Mouse (Mus musculus) MEL (cell line): ENCODE measurements around the gene Corin. TPM values are rescaled to one million over a fixed set of nuclear protein-coding genes. Genes with fewer than 3 reads are reported as not detected.

Source experiments
- DNase-seq: peaks from one replicate; pipeline ENCODE4 v3.0.0; 2011; ENCODE audit warnings: low read depth, low spot score
- H3K27ac ChIP-seq: 2 replicates; pipeline ENCODE4 v1.5.1; 2012; ENCODE audit warnings: low read depth, mild to moderate bottlenecking, control low read depth, low read length, moderate library complexity; ENCODE audit not compliant: control insufficient read depth
- H3K27me3 ChIP-seq, 2 experiments: fragments of 150-350 bp in 1 of 2; sonication (generic) in 1 of 2; 2 replicates each; pipeline ENCODE4 v1.6.1; 2012; ENCODE audit warnings: low read length in 2 of 2, mild to moderate bottlenecking in 2 of 2, improper control_type of control experiment in 1 of 2, moderate library complexity in 1 of 2; ENCODE audit not compliant: insufficient read depth in 2 of 2, control insufficient read depth in 1 of 2
- H3K36me3 ChIP-seq, 2 experiments: 2 replicates each; pipeline ENCODE4 v1.6.1; 2012 to 2014; ENCODE audit warnings: low read length in 2 of 2, improper control_type of control experiment in 1 of 2, inconsistent platforms in 1 of 2, mild to moderate bottlenecking in 1 of 2; ENCODE audit not compliant: insufficient read depth in 2 of 2, control insufficient read depth in 1 of 2
- H3K4me1 ChIP-seq, 2 experiments: fragments of 150-350 bp in 1 of 2; sonication (generic) in 1 of 2; 2 replicates each; pipeline ENCODE4 v1.6.1; 2012; ENCODE audit warnings: low read length in 2 of 2, improper control_type of control experiment in 1 of 2, mild to moderate bottlenecking in 1 of 2; ENCODE audit not compliant: insufficient read depth in 2 of 2, control insufficient read depth in 1 of 2
- H3K4me3 ChIP-seq, 2 experiments: fragments of 150-350 bp in 1 of 2; sonication (generic) in 1 of 2; 2 replicates each; pipeline ENCODE4 v1.5.1; 2012; ENCODE audit warnings: low read depth in 2 of 2, low read length in 2 of 2, mild to moderate bottlenecking in 2 of 2, moderate library complexity in 2 of 2, control low read depth in 1 of 2, improper control_type of control experiment in 1 of 2; ENCODE audit not compliant: control insufficient read depth in 1 of 2, insufficient read depth in 1 of 2
- H3K79me2 ChIP-seq: 2 replicates; pipeline ENCODE4 v1.6.1; 2012; ENCODE audit warnings: mild to moderate bottlenecking, low read length, moderate library complexity; ENCODE audit not compliant: control insufficient read depth, poor library complexity, insufficient read depth
- H3K9ac ChIP-seq: 2 replicates; pipeline ENCODE4 v1.6.1; 2012; ENCODE audit warnings: low read depth, mild to moderate bottlenecking, control low read depth, low read length, moderate library complexity; ENCODE audit not compliant: control insufficient read depth, poor library complexity, severe bottlenecking
- H3K9me3 ChIP-seq: fragments of 150-350 bp; sonication (generic); replicated peaks from 2 replicates; pipeline ENCODE4 v1.6.1; 2012; ENCODE audit warnings: mild to moderate bottlenecking, low read length, improper control_type of control experiment, moderate library complexity; ENCODE audit not compliant: insufficient read depth
- BHLHE40 ChIP-seq: IDR thresholded peaks from 2 replicates; pipeline ENCODE4 v1.6.1; 2012; ENCODE audit warnings: low read depth, mild to moderate bottlenecking, inconsistent platforms, low read length, improper control_type of control experiment, borderline replicate concordance
- CHD2 ChIP-seq: IDR thresholded peaks from 2 replicates; pipeline ENCODE4 v1.6.1; 2011; ENCODE audit warnings: low read length, improper control_type of control experiment
- CTCF ChIP-seq, 3 experiments: IDR thresholded peaks in 2 of 3; conservative IDR thresholded peaks in 1 of 3; 2 replicates each; pipeline ENCODE4 v1.5.1; 2011 to 2012; ENCODE audit warnings: low read length in 3 of 3, low read depth in 2 of 3, mild to moderate bottlenecking in 2 of 3, improper control_type of control experiment in 1 of 3, inconsistent platforms in 1 of 3, mixed read lengths in 1 of 3, moderate library complexity in 1 of 3; ENCODE audit not compliant: control insufficient read depth in 1 of 3, insufficient read depth in 1 of 3, poor library complexity in 1 of 3, severe bottlenecking in 1 of 3
- EP300 ChIP-seq, 2 experiments: IDR thresholded peaks; 2 replicates each; pipeline ENCODE4 v1.6.1; 2011; ENCODE audit warnings: improper control_type of control experiment in 2 of 2, low read length in 2 of 2, low read depth in 1 of 2, mild to moderate bottlenecking in 1 of 2
- ETS1 ChIP-seq: IDR thresholded peaks from 2 replicates; pipeline ENCODE4 v1.6.1; 2012; ENCODE audit warnings: low read depth, mild to moderate bottlenecking, inconsistent platforms, low read length, improper control_type of control experiment, moderate library complexity
- GABPA ChIP-seq: IDR thresholded peaks from 2 replicates; pipeline ENCODE4 v1.6.1; 2012; ENCODE audit warnings: low read depth, mild to moderate bottlenecking, inconsistent platforms, low read length, improper control_type of control experiment, moderate library complexity
- GATA1 ChIP-seq: IDR thresholded peaks from 2 replicates; pipeline ENCODE4 v1.6.1; 2011; ENCODE audit warnings: low read depth, low read length, improper control_type of control experiment
- KAT2A ChIP-seq: conservative IDR thresholded peaks from 2 replicates; pipeline ENCODE4 v1.6.1; 2012; ENCODE audit warnings: low read depth, low read length, improper control_type of control experiment, inconsistent platforms
- MAX ChIP-seq: IDR thresholded peaks from 2 replicates; pipeline ENCODE4 v1.6.1; 2011; ENCODE audit warnings: low read length, improper control_type of control experiment
- MEF2A ChIP-seq: IDR thresholded peaks from 2 replicates; pipeline ENCODE4 v1.6.1; 2014; ENCODE audit warnings: low read depth, mild to moderate bottlenecking, inconsistent platforms, low read length, improper control_type of control experiment; ENCODE audit not compliant: poor library complexity, insufficient replicate concordance, severe bottlenecking; ENCODE audit errors: extremely low read depth
- MXI1 ChIP-seq: IDR thresholded peaks from 2 replicates; pipeline ENCODE4 v1.6.1; 2011; ENCODE audit warnings: mild to moderate bottlenecking, low read depth, low read length, improper control_type of control experiment
- MYC ChIP-seq: IDR thresholded peaks from 2 replicates; pipeline ENCODE4 v1.6.1; 2011; ENCODE audit warnings: low read depth, mild to moderate bottlenecking, low read length, improper control_type of control experiment, moderate library complexity
- NELFE ChIP-seq: IDR thresholded peaks from 2 replicates; pipeline ENCODE4 v1.6.1; 2011; ENCODE audit warnings: low read depth, low read length, improper control_type of control experiment
- POLR2A ChIP-seq, 2 experiments: IDR thresholded peaks; 2 replicates each; pipeline ENCODE4 v1.6.1; 2011 to 2012; ENCODE audit warnings: low read length in 2 of 2, mild to moderate bottlenecking in 2 of 2, control low read depth in 1 of 2, improper control_type of control experiment in 1 of 2, low read depth in 1 of 2, moderate library complexity in 1 of 2; ENCODE audit not compliant: control insufficient read depth in 1 of 2, insufficient read depth in 1 of 2, poor library complexity in 1 of 2
- POLR2AphosphoS2 ChIP-seq: IDR thresholded peaks from 2 replicates; pipeline ENCODE4 v1.6.1; 2011; ENCODE audit warnings: low read length, improper control_type of control experiment
- SMC3 ChIP-seq: IDR thresholded peaks from 2 replicates; pipeline ENCODE4 v1.6.1; 2011; ENCODE audit warnings: low read depth, low read length, improper control_type of control experiment
- TAL1 ChIP-seq: IDR thresholded peaks from 2 replicates; pipeline ENCODE4 v1.6.1; 2012; ENCODE audit warnings: mild to moderate bottlenecking, inconsistent platforms, low read length, moderate library complexity, mixed read lengths
- UBTF ChIP-seq: IDR thresholded peaks from 2 replicates; pipeline ENCODE4 v1.6.1; 2012; ENCODE audit warnings: low read depth, mild to moderate bottlenecking, inconsistent platforms, low read length, improper control_type of control experiment, moderate library complexity, borderline replicate concordance; ENCODE audit not compliant: insufficient read depth
- USF2 ChIP-seq, 2 experiments: IDR thresholded peaks; 2 replicates each; pipeline ENCODE4 v1.6.1; 2011 to 2012; ENCODE audit warnings: improper control_type of control experiment in 2 of 2, low read length in 2 of 2, borderline replicate concordance in 1 of 2, inconsistent platforms in 1 of 2, low read depth in 1 of 2, mild to moderate bottlenecking in 1 of 2; ENCODE audit not compliant: insufficient read depth in 1 of 2
- ZC3H11A ChIP-seq: IDR thresholded peaks from 2 replicates; pipeline ENCODE4 v1.6.1; 2012; ENCODE audit warnings: low read depth, mild to moderate bottlenecking, inconsistent platforms, low read length, improper control_type of control experiment
- polyA plus RNA-seq, 2 experiments: library from polyadenylated mRNA; stranded (reverse) in 1 of 2; unstranded in 1 of 2; fragments of >175 nt in 1 of 2; fragments of >200 nt in 1 of 2; gene quantifications; 2 replicates each; pipeline versions ENCODE4 v1.2.1 to v1.2.4; 2012; ENCODE audit warnings: low replicate concordance in 2 of 2, low read depth in 1 of 2; ENCODE audit not compliant: insufficient read length in 2 of 2, insufficient read depth in 1 of 2, missing spikeins in 1 of 2
- total RNA-seq: library from RNA; depleted of rRNA; stranded (reverse); fragments of 300-350 nt; gene quantifications from 2 replicates; pipeline ENCODE4 v1.2.3, GENCODE M21; 2012

The Corin gene
- total and polyA plus RNA-seq, 3 experiments = not detected

- H3K4me1 ChIP-seq = no peaks in the 10 kb centered on the region
- H3K27me3 ChIP-seq = no peaks in the 10 kb centered on the region; a peak in 1 of 4 replicates
- no peaks in the 10 kb centered on the region for H3K9me3 ChIP-seq
- H3K9ac ChIP-seq = no peak overlapping the region
- no peak overlapping the region for H3K27ac ChIP-seq
- H3K36me3 ChIP-seq = no peaks in the 10 kb centered on the region
- DNase-seq = no peak
- no peaks in the 10 kb centered on the region for H3K79me2 ChIP-seq
- TF ChIP-seq POLR2A (IDR thresholded peaks at IDR 0.05; ENCODE audit: control insufficient read depth in 1 of 2, insufficient read depth in 1 of 2, low read depth in 1 of 2, low read length in 2 of 2, poor library complexity in 1 of 2) (no peak), CHD2 (no peak), MXI1 (no peak), ETS1 (no peak), TAL1 (no peak), POLR2AphosphoS2 (no peak), USF2 (IDR thresholded peaks at IDR 0.05; ENCODE audit: borderline replicate concordance in 1 of 2, insufficient read depth in 1 of 2, low read depth in 1 of 2, low read length in 2 of 2) (no peak), EP300 (IDR thresholded peaks at IDR 0.05; ENCODE audit: low read depth in 1 of 2, low read length in 2 of 2) (no peak), MYC (no peak), UBTF (no peak), GABPA (no peak)
- no peak overlapping the region for H3K4me3 ChIP-seq
Measured at GRCm38 (mm10) chr5:72435085-72435484, 69.2 kb downstream of the Corin start.

DNA sequence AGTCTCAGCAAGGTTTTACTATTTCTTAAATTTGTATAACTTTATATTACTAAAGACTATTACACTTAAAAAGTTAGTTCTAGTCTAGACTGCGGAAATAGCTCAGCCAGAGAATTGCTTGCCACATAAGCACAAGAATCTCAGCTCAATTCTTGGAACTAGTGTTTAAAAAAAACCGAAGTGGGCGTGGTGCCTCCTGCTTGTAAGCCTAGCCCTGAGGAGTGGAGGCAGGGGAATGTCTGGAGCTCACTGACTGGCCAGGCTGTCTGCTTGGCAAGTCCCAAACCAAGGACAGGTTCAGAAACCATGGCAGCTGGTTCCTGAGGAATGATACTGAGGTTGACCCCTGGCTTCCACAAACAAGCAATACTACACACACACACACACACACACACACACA, 72.4 kb downstream of the Corin start:
- H3K79me2 ChIP-seq = no peaks in the 10 kb centered on the region
- no peaks in the 10 kb centered on the region for H3K4me1 ChIP-seq
- TF ChIP-seq EP300 (IDR thresholded peaks at IDR 0.05; ENCODE audit: low read depth in 1 of 2, low read length in 2 of 2) (no peak), ZC3H11A (no peak), SMC3 (no peak), BHLHE40 (no peak), CTCF (IDR thresholded peaks at IDR 0.05 in 2 of 3, conservative IDR thresholded peaks at IDR 0.05 in 1 of 3; ENCODE audit: control insufficient read depth in 1 of 3, insufficient read depth in 1 of 3, low read depth in 2 of 3, low read length in 3 of 3, poor library complexity in 1 of 3, severe bottlenecking in 1 of 3) (no peak), KAT2A (no peak), TAL1 (no peak), CHD2 (no peak), MAX (no peak), POLR2AphosphoS2 (no peak), UBTF (no peak), NELFE (no peak), MEF2A (no peak), MYC (no peak), GATA1 (no peak)
- H3K9me3 ChIP-seq = no peaks in the 10 kb centered on the region
- H3K9ac ChIP-seq = no peak overlapping the region
- no peak for DNase-seq
- H3K36me3 ChIP-seq = no peaks in the 10 kb centered on the region
- no peak overlapping the region for H3K4me3 ChIP-seq
- H3K27me3 ChIP-seq = no peaks in the 10 kb centered on the region; a peak in 1 of 4 replicates
- H3K27ac ChIP-seq = no peak overlapping the region
